Mouse (Mus musculus) kidney, embryonic 15.5 days (tissue): ENCODE measurements around the gene Pet117. TPM values are rescaled to one million over a fixed set of nuclear protein-coding genes. Genes with fewer than 3 reads are reported as not detected.
"Not testable (repeated sequence)": the region's sequence is repeated elsewhere in the genome, so short reads cannot be mapped to it uniquely, and the experiment has no call there.

Experiments
- ATAC-seq: fragments of 200-750 bp; cut with Nextera tagmentation; replicated peaks from 2 replicates; pipeline ENCODE4 v1.8.0; 2017; ENCODE audit warnings: moderate TSS enrichment; ENCODE audit not compliant: low FRiP score
- H3K27ac ChIP-seq: fragments of 300-500 bp; sonication (generic); 2 replicates; pipeline ENCODE4 v1.5.1; 2015; ENCODE audit warnings: mild to moderate bottlenecking, inconsistent platforms
- H3K27me3 ChIP-seq: fragments of 300-500 bp; sonication (generic); 2 replicates; pipeline ENCODE4 v1.6.1; 2015; ENCODE audit warnings: inconsistent platforms
- H3K36me3 ChIP-seq: fragments of 300-500 bp; sonication (generic); 2 replicates; pipeline ENCODE4 v1.6.1; 2015; ENCODE audit warnings: inconsistent platforms
- H3K4me1 ChIP-seq: fragments of 300-500 bp; sonication (generic); 2 replicates; pipeline ENCODE4 v1.6.1; 2015; ENCODE audit warnings: inconsistent platforms
- H3K4me2 ChIP-seq: fragments of 300-500 bp; sonication (generic); 2 replicates; pipeline ENCODE4 v1.6.1; 2015; ENCODE audit warnings: moderate library complexity, mild to moderate bottlenecking, inconsistent platforms
- H3K4me3 ChIP-seq: fragments of 300-500 bp; sonication (generic); replicated peaks from 2 replicates; pipeline ENCODE4 v1.5.1; 2015; ENCODE audit warnings: mild to moderate bottlenecking, inconsistent platforms
- H3K9ac ChIP-seq: fragments of 300-500 bp; sonication (generic); 2 replicates; pipeline ENCODE4 v1.6.1; 2015; ENCODE audit warnings: mild to moderate bottlenecking, inconsistent platforms
- H3K9me3 ChIP-seq: fragments of 300-500 bp; sonication (generic); replicated peaks from 2 replicates; pipeline ENCODE4 v1.6.1; 2016; ENCODE audit warnings: inconsistent platforms
- WGBS: fragments of 180-500 bp; shearing (Covaris S2); methylation state at CpG from one replicate; pipeline ENCODE4 v1.1.7; 2015; ENCODE audit warnings: mixed read lengths; 5-methylcytosine and 5-hydroxymethylcytosine counted together
- polyA plus RNA-seq: library from polyadenylated mRNA; unstranded; fragments of >200 nt; fragmentation: Nextera tagmentation; extraction: Ambion mirVana; gene quantifications from 2 replicates; pipeline ENCODE4 v1.2.1, GENCODE M21; 2015

The Pet117 gene
- polyA plus RNA-seq, 1 experiment from 2014 or later = 4.5 TPM

DNA sequence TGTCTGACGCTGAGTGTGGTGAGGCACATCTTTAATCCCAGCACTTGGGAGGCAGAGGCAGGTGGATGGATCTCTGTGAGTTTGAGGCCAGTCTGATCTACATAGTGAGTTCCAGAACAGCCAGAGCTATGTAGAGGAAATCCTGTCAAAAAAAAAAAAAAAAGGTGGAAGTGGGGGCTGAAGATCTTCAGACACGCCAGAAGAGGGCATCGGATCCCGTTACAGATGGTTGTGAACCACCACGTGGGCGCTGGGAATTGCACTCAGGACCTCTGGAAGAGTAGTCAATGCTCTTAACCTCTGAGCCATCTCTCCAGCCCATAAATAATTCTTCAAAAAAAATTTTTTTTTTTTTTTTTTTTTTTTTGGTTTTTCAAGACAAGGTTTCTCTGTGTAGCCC is 30.6 kb upstream of the Pet117 start:
- H3K4me3 ChIP-seq, ATAC-seq, H3K36me3 ChIP-seq, H3K9me3 ChIP-seq, H3K4me1 ChIP-seq, H3K4me2 ChIP-seq, H3K9ac ChIP-seq, H3K27ac ChIP-seq: not testable (repeated sequence)
- peaks cover 34% of the 10 kb centered on the region for H3K27me3 ChIP-seq
- 81% methylated on average over 6 of the region's 6 CpGs for WGBS

DNA sequence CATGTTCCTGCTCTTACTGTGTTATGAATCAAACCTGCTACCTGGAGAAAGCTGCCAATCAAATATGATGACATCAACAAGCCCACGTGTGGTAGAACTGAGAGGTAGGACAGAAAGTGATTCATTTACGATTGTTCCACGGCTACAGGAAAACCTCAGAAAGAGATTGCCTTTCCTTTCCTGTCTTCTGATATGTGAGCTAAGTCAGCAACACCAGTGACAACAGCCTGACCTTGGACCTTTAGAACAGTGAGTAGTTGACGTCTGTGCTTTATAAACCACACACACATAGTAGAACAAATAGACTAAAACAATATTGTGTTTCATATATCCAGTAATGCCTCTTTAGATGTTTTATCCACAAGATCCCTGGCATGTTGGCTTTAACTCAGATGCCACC is 25.6 kb upstream of the Pet117 start:
- H3K4me1 ChIP-seq = no peaks in the 10 kb centered on the region
- H3K9me3 ChIP-seq = no peaks in the 10 kb centered on the region
- H3K27ac ChIP-seq = no peak overlapping the region
- no peaks in the 10 kb centered on the region for H3K36me3 ChIP-seq
- H3K27me3 ChIP-seq = no peaks in the 10 kb centered on the region
- H3K9ac ChIP-seq = no peak overlapping the region
- no peak overlapping the region for H3K4me3 ChIP-seq
- WGBS = 52% methylated on average over 4 of the region's 4 CpGs
- no peak overlapping the region for H3K4me2 ChIP-seq
- ATAC-seq = no peak

DNA sequence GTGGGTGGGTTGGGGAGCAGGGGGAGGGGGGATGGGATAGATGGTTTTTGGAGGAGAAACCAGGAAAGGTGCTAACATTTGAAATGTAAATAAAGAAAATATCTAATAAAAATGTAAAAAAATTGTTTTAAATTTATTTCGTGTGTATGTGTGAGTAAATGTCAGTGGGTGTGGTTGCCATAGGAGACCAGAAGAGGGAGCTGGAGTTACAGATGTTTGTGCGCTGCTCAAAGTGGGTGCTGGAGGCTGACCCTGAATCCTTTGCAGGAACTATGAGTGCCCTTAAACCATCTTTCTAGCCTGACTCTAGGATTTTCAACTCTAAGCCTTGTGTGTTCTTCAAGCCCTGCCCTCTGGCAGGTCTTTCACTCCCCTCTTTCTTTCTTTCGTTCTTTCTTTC is 20.3 kb upstream of the Pet117 start:
- Histone ChIP-seq H3K4me2 (no peak overlapping the region), H3K27me3 (no peaks in the 10 kb centered on the region), H3K36me3 (no peaks in the 10 kb centered on the region), H3K27ac (no peak overlapping the region), H3K9ac (no peak overlapping the region), H3K4me3 (no peak overlapping the region), H3K9me3 (no peaks in the 10 kb centered on the region), H3K4me1 (no peaks in the 10 kb centered on the region)
- no peak for ATAC-seq
- 72% methylated on average over 3 of the region's 3 CpGs for WGBS

DNA sequence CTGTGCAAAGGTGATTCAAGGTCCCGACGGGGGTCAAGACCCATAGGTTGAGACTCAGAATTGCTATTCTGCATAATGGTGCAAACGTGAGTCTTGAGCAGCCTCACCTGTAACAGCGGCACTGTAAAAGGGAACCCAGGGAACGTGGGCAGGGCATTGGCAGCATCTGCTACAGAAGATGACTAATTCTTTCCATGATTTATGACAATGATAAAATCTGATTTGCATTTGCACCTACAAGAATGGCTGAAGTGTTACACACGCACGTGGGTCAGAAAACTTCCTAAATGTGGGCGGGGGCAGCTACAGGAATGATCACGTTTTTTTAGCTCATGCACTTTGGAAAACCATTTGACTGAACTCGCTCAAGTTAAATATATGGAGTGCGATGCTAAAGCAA is 16.0 kb upstream of the Pet117 start:
- no peak overlapping the region for H3K9ac ChIP-seq
- H3K9me3 ChIP-seq = no peaks in the 10 kb centered on the region
- H3K27me3 ChIP-seq = no peaks in the 10 kb centered on the region
- H3K27ac ChIP-seq = no peak overlapping the region
- H3K4me3 ChIP-seq = no peak overlapping the region
- H3K4me2 ChIP-seq = no peak overlapping the region
- 84% methylated on average over 11 of the region's 11 CpGs for WGBS
- no peaks in the 10 kb centered on the region for H3K4me1 ChIP-seq
- ATAC-seq = no peak
- no peaks in the 10 kb centered on the region for H3K36me3 ChIP-seq

DNA sequence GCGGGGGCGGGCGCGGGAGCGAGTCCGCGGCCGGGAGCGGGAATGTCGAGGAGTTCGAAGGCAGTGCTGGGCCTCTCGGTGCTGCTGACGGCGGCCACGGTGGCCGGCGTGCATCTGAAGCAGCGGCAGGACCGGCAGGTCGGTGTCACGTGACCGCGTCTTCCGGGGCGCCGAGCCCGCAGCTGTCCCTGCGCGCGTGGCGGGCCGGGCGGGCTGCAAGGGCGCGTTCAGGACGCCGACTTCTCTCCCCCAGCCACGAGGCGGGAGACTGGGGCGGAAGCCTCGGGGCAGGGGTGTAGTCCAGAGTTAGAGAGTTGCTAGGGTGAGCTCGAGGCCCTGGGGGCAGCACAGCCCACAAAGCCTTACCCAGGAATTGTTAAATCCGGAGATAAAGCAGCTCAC is 225 bp downstream of the Pet117 start:
- Histone ChIP-seq H3K36me3 (peaks cover 15% of the 10 kb centered on the region), H3K4me2 (peak overlapping the region; percentile 71), H3K9ac (peak overlapping the region; percentile 76), H3K27ac (peak overlapping the region; percentile 96), H3K4me1 (peaks cover 26% of the 10 kb centered on the region), H3K4me3 (peak overlapping the region; percentile 84), H3K27me3 (no peaks in the 10 kb centered on the region), H3K9me3 (no peaks in the 10 kb centered on the region)
- peak; percentile 89 for ATAC-seq
- WGBS = 1% methylated on average over 38 of the region's 43 CpGs

DNA sequence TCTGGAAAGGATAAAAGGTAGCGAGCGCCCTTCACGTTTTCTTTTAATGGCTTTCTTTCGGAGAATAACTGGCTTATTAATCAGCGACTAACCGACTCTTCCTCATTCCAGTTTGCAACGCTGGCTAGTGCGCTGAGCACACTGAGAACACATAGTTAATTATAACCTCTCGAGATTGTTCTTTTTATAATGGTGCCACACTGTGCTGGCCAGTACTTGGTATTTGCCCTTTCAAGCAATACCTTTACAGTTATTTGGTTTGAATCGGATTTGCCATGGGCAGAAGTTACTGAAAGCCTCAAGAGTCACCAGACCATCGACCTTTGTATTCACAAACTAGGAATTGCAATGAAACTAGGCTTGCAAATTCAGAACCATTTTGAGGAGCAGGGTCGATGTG is 715 bp downstream of the Pet117 start:
- H3K4me3 ChIP-seq = peak overlapping the region; percentile 84
- H3K9me3 ChIP-seq = no peaks in the 10 kb centered on the region
- no peaks in the 10 kb centered on the region for H3K27me3 ChIP-seq
- 2% methylated on average over 12 of the region's 12 CpGs for WGBS
- H3K9ac ChIP-seq = peak overlapping the region; percentile 76
- H3K4me2 ChIP-seq = peak overlapping the region; percentile 71
- peaks cover 20% of the 10 kb centered on the region for H3K36me3 ChIP-seq
- 0 out of 2 replicates have a peak, but pooled peaks have one; percentile 33 for ATAC-seq
- peak overlapping the region; percentile 96 for H3K27ac ChIP-seq
- peaks cover 26% of the 10 kb centered on the region for H3K4me1 ChIP-seq

DNA sequence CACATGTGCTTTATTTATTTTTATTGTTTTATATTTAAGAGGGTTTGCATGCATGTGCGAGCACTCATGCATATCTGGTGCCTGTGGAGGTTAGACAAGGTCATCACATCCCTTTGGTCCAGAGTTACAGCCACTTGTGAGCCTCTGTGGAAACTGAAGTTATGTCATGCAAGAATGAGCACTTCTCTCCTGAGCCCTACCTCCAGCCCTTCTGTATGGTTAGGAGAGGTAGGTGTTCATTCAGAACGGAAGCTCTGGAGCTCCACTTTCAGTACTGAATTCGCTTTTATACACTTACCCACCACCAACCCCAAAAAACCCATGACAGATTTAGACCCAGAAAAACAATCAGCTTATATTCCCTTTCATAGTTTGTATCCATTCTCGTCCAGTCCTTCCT is 2.8 kb downstream of the Pet117 start:
- H3K27me3 ChIP-seq = no peaks in the 10 kb centered on the region
- H3K36me3 ChIP-seq = peaks cover 40% of the 10 kb centered on the region
- H3K9me3 ChIP-seq = no peaks in the 10 kb centered on the region
- H3K4me3 ChIP-seq = no peak overlapping the region
- WGBS = 70% methylated on average over 4 of the region's 4 CpGs
- peaks cover 26% of the 10 kb centered on the region for H3K4me1 ChIP-seq
- H3K27ac ChIP-seq = no peak overlapping the region
- H3K4me2 ChIP-seq = no peak overlapping the region
- no peak for ATAC-seq
- no peak overlapping the region for H3K9ac ChIP-seq

DNA sequence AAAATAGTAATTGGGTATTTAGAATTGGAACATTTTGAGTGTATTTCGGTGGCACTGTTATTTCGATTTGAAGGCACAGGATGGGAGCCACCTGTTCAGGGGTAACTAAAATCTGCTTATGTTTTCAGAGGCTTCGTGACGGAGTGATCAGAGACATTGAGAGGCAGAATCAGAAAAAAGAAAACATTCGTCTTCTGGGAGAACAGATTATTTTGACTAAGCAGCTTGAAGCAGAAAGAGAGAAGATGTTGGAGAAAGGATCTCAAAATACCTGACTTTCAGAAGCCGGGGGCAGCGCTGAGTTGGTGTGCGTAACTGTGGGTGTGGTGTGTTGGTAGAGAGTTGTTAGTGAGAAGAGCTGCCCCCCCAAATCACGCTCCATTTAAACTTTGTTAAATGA is 4.3 kb downstream of the Pet117 start:
- Histone ChIP-seq H3K27ac (no peak overlapping the region), H3K27me3 (no peaks in the 10 kb centered on the region), H3K4me1 (peaks cover 23% of the 10 kb centered on the region), H3K4me2 (no peak overlapping the region), H3K9ac (no peak overlapping the region), H3K4me3 (no peak overlapping the region), H3K9me3 (no peaks in the 10 kb centered on the region), H3K36me3 (peaks cover 53% of the 10 kb centered on the region)
- WGBS = 88% methylated on average over 9 of the region's 9 CpGs
- ATAC-seq = no peak

DNA sequence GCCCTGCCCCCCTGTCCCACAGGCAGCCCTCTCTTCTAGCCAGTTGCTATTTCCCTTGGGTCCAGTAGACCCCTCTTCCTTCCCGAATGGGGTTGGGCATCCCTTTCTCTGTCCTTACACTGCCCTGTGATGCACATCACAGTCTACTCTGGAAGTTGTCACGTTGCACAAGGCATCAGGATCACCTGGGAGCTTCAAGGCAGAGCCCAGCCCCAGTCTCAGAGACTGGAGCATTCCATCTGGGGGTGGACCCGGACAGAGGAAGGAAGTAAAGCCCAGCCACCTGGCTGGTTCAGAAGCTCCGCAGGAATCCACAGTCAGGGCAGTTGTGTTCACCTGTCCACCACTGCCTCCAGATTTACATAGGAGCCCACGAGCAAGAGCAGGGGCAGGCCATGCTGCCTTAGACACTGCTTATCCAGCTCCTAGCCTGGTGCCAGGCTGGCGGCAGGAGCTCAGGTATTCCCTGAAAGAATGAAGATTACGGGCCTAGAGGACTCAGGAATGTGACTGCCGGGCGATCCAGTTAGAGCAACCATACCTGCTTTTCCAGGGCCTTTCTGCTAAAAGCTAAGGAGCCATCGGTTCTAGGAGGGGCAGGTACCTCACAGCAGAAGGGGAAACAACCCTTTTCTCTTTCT is 6.4 kb downstream of the Pet117 start:
- H3K27ac ChIP-seq = no peak overlapping the region

DNA sequence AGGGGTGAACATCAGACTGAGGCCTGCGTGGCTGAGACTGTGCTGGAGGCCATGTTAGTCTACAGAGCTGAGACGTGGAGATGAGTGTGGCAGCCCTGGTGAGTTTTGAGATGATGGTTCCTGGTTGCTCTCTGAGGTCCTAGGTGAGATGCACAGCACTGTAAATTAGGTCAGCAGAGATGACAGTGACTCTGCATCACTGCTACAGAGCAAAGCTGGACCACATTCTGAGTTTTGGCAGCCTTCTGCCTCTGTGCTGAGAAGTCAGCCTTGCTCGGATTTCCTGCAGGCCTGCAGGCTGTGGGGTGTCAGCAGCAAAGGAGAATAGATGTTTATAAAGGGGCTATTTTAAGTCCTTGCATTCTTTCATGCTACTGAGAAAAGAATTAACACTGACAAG is 12.5 kb downstream of the Pet117 start:
- H3K4me2 ChIP-seq = no peak overlapping the region
- no peak overlapping the region for H3K27ac ChIP-seq
- H3K36me3 ChIP-seq = peaks cover 95% of the 10 kb centered on the region
- H3K4me1 ChIP-seq = no peaks in the 10 kb centered on the region
- no peaks in the 10 kb centered on the region for H3K9me3 ChIP-seq
- H3K27me3 ChIP-seq = no peaks in the 10 kb centered on the region
- no peak overlapping the region for H3K4me3 ChIP-seq
- no peak overlapping the region for H3K9ac ChIP-seq
- ATAC-seq = no peak
- WGBS = 90% methylated on average over 3 of the region's 3 CpGs

More for the DNA sequence above, 6.4 kb downstream of the Pet117 start:
- no peak for ATAC-seq
- H3K36me3 ChIP-seq = peaks cover 74% of the 10 kb centered on the region
- H3K27me3 ChIP-seq = no peaks in the 10 kb centered on the region
- no peak overlapping the region for H3K9ac ChIP-seq
- WGBS = 87% methylated on average over 10 of the region's 10 CpGs
- H3K4me2 ChIP-seq = no peak overlapping the region
- no peak overlapping the region for H3K4me3 ChIP-seq
- H3K4me1 ChIP-seq = peaks cover 14% of the 10 kb centered on the region
- H3K9me3 ChIP-seq = no peaks in the 10 kb centered on the region

DNA sequence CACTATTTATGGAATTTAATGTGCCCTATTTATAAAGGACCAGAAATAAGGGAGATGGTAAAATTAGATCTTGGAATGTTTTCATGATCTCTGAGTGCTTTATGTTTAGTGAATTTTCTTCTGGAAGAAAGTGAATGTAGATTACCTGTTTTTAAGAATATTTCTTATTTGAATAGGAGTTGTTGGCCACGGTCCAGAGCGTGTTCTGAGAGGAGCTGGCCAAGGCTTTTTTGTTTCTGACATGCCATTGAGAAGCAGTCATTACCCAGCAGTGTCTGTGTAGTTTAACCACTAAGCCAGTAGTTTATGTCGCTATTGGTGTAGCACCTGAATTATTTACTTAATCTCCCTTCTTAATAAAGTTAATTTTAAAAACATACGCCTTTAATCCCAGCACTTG is 12.9 kb downstream of the Pet117 start:
- H3K4me2 ChIP-seq = no peak overlapping the region
- no peaks in the 10 kb centered on the region for H3K9me3 ChIP-seq
- no peak for ATAC-seq
- no peak overlapping the region for H3K27ac ChIP-seq
- H3K36me3 ChIP-seq = peaks cover 95% of the 10 kb centered on the region
- H3K4me1 ChIP-seq = no peaks in the 10 kb centered on the region
- H3K27me3 ChIP-seq = no peaks in the 10 kb centered on the region
- WGBS = 94% methylated on average over 4 of the region's 4 CpGs
- no peak overlapping the region for H3K9ac ChIP-seq
- no peak overlapping the region for H3K4me3 ChIP-seq

DNA sequence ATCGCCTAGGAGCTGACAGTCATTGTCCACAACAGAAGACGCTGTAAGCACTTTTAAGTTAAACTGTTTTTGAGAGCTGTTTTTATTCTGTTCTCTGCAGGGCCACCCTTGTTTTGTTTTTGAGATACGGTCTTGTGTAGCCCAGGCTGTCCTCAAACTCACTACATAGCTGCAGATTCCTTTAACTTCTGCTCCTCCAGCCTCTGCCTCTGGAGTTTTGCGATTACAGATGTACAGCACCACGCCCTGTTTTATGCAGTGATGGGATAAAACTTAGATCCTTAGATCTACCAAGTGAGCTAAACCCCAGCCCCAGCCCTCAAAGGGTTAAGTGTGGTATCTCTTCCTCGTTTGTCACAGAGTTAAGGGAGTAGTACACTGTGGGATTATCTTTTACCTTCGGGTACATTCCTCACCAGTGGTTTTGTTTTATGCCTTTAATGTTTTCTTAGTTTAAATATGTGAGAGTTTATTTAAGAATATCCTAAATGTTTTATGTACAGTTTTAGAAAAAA is 13.9 kb downstream of the Pet117 start:
- no peak for ATAC-seq
- no peaks in the 10 kb centered on the region for H3K9me3 ChIP-seq
- H3K9ac ChIP-seq = no peak overlapping the region
- peaks cover 92% of the 10 kb centered on the region for H3K36me3 ChIP-seq
- H3K4me3 ChIP-seq = no peak overlapping the region
- 81% methylated on average over 7 of the region's 7 CpGs for WGBS
- H3K4me1 ChIP-seq = no peaks in the 10 kb centered on the region
- H3K4me2 ChIP-seq = no peak overlapping the region
- H3K27ac ChIP-seq = no peak overlapping the region
- no peaks in the 10 kb centered on the region for H3K27me3 ChIP-seq

DNA sequence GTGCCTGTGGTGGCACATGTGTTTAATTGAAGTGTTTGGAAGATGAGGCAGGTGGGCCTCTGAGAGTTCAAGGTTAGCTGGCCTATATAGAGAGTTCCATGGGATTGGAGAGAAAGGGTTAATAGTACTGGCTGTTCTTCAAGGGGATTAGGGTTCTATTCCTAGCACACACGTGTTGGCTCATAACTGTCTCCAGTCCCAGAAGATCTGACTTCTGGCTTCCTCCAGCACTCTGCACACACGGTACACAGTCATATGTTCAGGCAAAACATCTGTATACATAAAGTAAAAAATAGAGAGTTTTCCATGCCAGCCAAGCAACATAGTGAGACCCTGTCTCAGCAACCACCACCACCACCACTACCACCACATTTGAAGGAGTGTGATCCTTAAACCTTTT is 17.5 kb downstream of the Pet117 start:
- Histone ChIP-seq H3K27me3 (no peaks in the 10 kb centered on the region), H3K36me3 (peaks cover 88% of the 10 kb centered on the region), H3K9ac (no peak overlapping the region), H3K9me3 (no peaks in the 10 kb centered on the region), H3K4me1 (no peaks in the 10 kb centered on the region), H3K27ac (no peak overlapping the region), H3K4me2 (no peak overlapping the region), H3K4me3 (no peak overlapping the region)
- ATAC-seq = no peak
- WGBS = 78% methylated on average over 2 of the region's 2 CpGs
